Mouse (Mus musculus) testis, adult 2 months (tissue): Measurements from ENCODE around the gene Csnk2b. TPM values are rescaled to one million over a fixed set of nuclear protein-coding genes. Genes with fewer than 3 reads are reported as not detected.

Experiments used
- H3K27ac ChIP-seq: fragments of 200-500 bp; 2 replicates; pipeline ENCODE4 v1.5.1; 2012; ENCODE audit warnings: low read depth, low read length; ENCODE audit not compliant: control insufficient read depth, insufficient read depth
- H3K27me3 ChIP-seq: fragments of 200-500 bp; 2 replicates; pipeline ENCODE4 v1.6.1; 2012; ENCODE audit warnings: mild to moderate bottlenecking, low read length, moderate library complexity; ENCODE audit not compliant: control insufficient read depth, insufficient read depth
- H3K36me3 ChIP-seq: fragments of 200-500 bp; 2 replicates; pipeline ENCODE4 v1.6.1; 2012; ENCODE audit warnings: mild to moderate bottlenecking, low read length; ENCODE audit not compliant: control insufficient read depth, insufficient read depth
- H3K4me1 ChIP-seq: fragments of 200-500 bp; 2 replicates; pipeline ENCODE4 v1.6.1; 2012; ENCODE audit warnings: low read length; ENCODE audit not compliant: control insufficient read depth, insufficient read depth
- H3K4me3 ChIP-seq: fragments of 200-500 bp; 2 replicates; pipeline ENCODE4 v1.5.1; 2012; ENCODE audit warnings: low read depth, mild to moderate bottlenecking, low read length, moderate library complexity, mixed read lengths; ENCODE audit not compliant: control insufficient read depth
- CTCF ChIP-seq: fragments of 200-500 bp; IDR thresholded peaks from 2 replicates; pipeline ENCODE4 v1.5.1; 2012; ENCODE audit warnings: low read depth, mild to moderate bottlenecking, inconsistent platforms, low read length, moderate library complexity; ENCODE audit not compliant: control insufficient read depth, insufficient read depth, insufficient replicate concordance
- POLR2A ChIP-seq: fragments of 200-500 bp; IDR thresholded peaks from 2 replicates; pipeline ENCODE4 v1.6.1; 2012; ENCODE audit warnings: low read depth, mild to moderate bottlenecking, inconsistent platforms, low read length, moderate library complexity; ENCODE audit not compliant: control insufficient read depth
- polyA plus RNA-seq: library from polyadenylated mRNA; depleted of rRNA; stranded (reverse); fragments of >200 nt; gene quantifications from 2 replicates; pipeline ENCODE4 v1.2.3, GENCODE M21; 2012

The Csnk2b gene
- polyA plus RNA-seq, 1 experiment: 3,228 TPM

GRCm38 (mm10) chr17:35108097-35108496 is 13.8 kb downstream of the Csnk2b start, which contains the start of gene Ly6g5c:
Ly6g5c (plus strand) TSS chr17:35108279.
- TF ChIP-seq POLR2A: no peak
- TF ChIP-seq CTCF: no peak
- H3K4me3 ChIP-seq: no peak within 1 kb of the TSS
- H3K27me3 ChIP-seq: no peaks in the 10 kb centered on the region
- H3K36me3 ChIP-seq: no peaks in the 10 kb centered on the region
- H3K4me1 ChIP-seq: peaks cover 5% of the 10 kb centered on the region
- no peak within 1 kb of the TSS for H3K27ac ChIP-seq

- no peaks in the 10 kb centered on the region for H3K27me3 ChIP-seq
- peaks cover 5% of the 10 kb centered on the region for H3K4me1 ChIP-seq
- H3K27ac ChIP-seq: no peak overlapping the region
- no peak for TF ChIP-seq POLR2A
- TF ChIP-seq CTCF: no peak
- no peaks in the 10 kb centered on the region; the same call in 1 of the 2 replicates for H3K36me3 ChIP-seq
- H3K4me3 ChIP-seq: no peak overlapping the region
Observed at GRCm38 (mm10) chr17:35106522-35106921, 15.3 kb downstream of the Csnk2b start.

DNA sequence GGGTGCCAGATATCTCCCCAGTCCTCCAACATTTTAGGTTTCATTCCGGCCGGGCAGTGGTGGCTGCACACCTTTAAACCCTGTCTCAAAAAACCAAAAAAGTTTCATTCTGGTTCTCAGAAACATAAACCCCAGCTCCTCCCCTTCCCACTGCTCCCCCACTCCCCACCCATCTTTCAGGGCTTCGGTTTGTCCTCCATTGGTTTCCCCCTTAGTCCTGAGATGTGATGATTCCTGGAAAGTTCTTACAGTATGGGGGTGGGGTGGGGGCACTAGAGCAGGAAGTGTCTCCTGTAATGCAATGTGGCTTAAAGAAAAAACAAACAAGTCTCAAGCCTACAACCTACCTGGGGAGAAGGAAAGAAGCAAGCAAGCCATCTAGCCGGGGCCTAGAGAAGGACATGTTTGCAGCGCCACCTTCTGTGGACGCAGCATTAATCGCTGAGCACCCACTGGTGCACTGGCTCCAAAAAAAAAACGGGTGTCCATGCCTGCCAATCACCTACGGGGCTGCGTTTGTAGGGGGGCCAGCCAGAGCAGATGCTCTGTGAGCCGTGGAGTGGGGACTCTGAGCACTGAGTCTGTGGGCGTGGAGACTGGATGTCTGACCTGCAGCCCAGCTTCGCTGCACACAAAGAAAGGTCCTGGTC is 16.0 kb downstream of the Csnk2b start:
- Histone ChIP-seq H3K4me3 (no peak overlapping the region), H3K27me3 (no peaks in the 10 kb centered on the region), H3K36me3 (no peaks in the 10 kb centered on the region; the same call in 1 of the 2 replicates), H3K27ac (no peak overlapping the region), H3K4me1 (peaks cover 5% of the 10 kb centered on the region)
- TF ChIP-seq POLR2A (no peak), CTCF (peak; percentile 35; the same call in 1 of the 2 replicates)

GRCm38 (mm10) chr17:35104754-35105153 is 17.1 kb downstream of the Csnk2b start:
- Histone ChIP-seq H3K27me3 (no peaks in the 10 kb centered on the region), H3K4me3 (no peak overlapping the region), H3K27ac (no peak overlapping the region), H3K4me1 (peaks cover 2% of the 10 kb centered on the region), H3K36me3 (no peaks in the 10 kb centered on the region; the same call in 1 of the 2 replicates)
- TF ChIP-seq POLR2A: no peak
- no peak for TF ChIP-seq CTCF

- no peaks in the 10 kb centered on the region; the same call in 1 of the 2 replicates for H3K36me3 ChIP-seq
- H3K4me3 ChIP-seq: no peak overlapping the region
- TF ChIP-seq POLR2A: no peak
- TF ChIP-seq CTCF: no peak
Observed at GRCm38 (mm10) chr17:35104079-35104478, 17.8 kb downstream of the Csnk2b start.

DNA sequence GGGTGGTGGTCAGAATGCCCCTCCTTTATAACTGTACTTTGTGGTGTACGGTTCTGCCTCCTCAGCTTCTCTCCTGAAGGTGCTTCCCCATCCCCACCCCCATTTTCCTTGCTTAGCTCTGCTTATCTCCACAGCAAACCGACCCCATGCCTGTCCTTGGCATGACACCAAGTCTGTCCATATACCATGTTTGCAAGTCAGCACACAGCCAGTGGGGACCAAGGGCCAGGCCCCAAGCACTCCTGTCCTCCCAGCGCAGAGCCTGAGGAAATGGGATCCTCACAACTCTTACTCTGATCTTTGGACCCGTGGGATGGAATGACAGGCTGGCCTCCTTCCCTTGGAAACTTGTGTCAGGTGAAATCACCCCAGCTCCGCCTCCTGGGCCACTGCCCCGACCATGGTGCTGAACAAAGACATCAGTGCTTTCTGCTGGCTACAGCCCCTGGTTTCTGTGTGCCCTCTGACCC is 18.6 kb downstream of the Csnk2b start:
- H3K27me3 ChIP-seq: no peaks in the 10 kb centered on the region
- no peaks in the 10 kb centered on the region for H3K4me1 ChIP-seq
- no peak overlapping the region for H3K27ac ChIP-seq
- TF ChIP-seq POLR2A: no peak
- TF ChIP-seq CTCF: no peak
- H3K36me3 ChIP-seq: no peaks in the 10 kb centered on the region; the same call in 1 of the 2 replicates
- H3K4me3 ChIP-seq: no peak overlapping the region

More at GRCm38 (mm10) chr17:35104079-35104478, 17.8 kb downstream of the Csnk2b start:
- Histone ChIP-seq H3K27me3 (no peaks in the 10 kb centered on the region), H3K4me1 (peaks cover 2% of the 10 kb centered on the region), H3K27ac (no peak overlapping the region)

- no peak overlapping the region for H3K4me3 ChIP-seq
- H3K36me3 ChIP-seq: no peaks in the 10 kb centered on the region; the same call in 1 of the 2 replicates
- H3K27ac ChIP-seq: no peak overlapping the region
- no peaks in the 10 kb centered on the region for H3K4me1 ChIP-seq
- no peaks in the 10 kb centered on the region for H3K27me3 ChIP-seq
- TF ChIP-seq POLR2A (no peak), CTCF (no peak)
Observed at GRCm38 (mm10) chr17:35102299-35102698, 19.6 kb downstream of the Csnk2b start.

GRCm38 (mm10) chr17:35101161-35101560 is 20.7 kb downstream of the Csnk2b start:
- Histone ChIP-seq H3K27ac (no peak overlapping the region), H3K36me3 (no peaks in the 10 kb centered on the region; the same call in none of the 2 replicates), H3K4me1 (no peaks in the 10 kb centered on the region), H3K27me3 (no peaks in the 10 kb centered on the region), H3K4me3 (no peak overlapping the region)
- TF ChIP-seq CTCF (no peak), POLR2A (no peak)
